Mouse (Mus musculus) liver, embryonic 14.5 days (tissue): ENCODE data around the gene Cacna1c.

Experiments used
- CTCF ChIP-seq: IDR thresholded peaks from 2 replicates; pipeline ENCODE4 v1.5.1; 2016; ENCODE audit warnings: antibody characterized with exemption, low read depth, control low read depth
- EP300 ChIP-seq: IDR thresholded peaks from 2 replicates; pipeline ENCODE4 v1.6.1; 2016; ENCODE audit warnings: antibody characterized with exemption, low read depth

DNA sequence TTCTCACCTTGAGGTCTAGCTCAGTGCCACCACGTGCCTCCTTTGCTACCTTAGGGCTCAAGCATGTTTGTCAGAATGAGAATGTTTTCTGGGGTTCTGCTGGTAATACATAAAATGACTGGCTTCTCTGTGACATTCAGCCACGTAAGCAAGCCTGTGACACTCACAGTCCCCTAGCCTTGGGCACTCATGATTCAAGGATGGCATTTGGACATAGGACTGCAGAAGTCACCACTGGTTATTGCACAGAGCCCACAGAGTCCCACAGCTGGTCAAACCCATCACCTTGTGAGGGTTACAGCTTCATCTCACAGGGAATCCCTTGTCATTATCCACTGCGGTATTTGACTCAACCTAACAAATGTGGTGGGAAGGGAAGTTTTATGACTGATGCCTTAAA, 408.3 kb downstream of the Cacna1c start:
- TF ChIP-seq EP300 (no peak), CTCF (no peak)
